Mouse (Mus musculus) kidney, embryonic 14.5 days (tissue): Measurements from ENCODE around the gene Adora3. TPM values are rescaled to one million over a fixed set of nuclear protein-coding genes. Genes with fewer than 3 reads are reported as not detected.
"Not testable (repeated sequence)": the region's sequence is repeated elsewhere in the genome, so short reads cannot be mapped to it uniquely, and the experiment has no call there.

Experiments used
- ATAC-seq: fragments of 200-750 bp; cut with Nextera tagmentation; 2 replicates; pipeline ENCODE4 v1.8.0; 2017; ENCODE audit warnings: moderate number of reproducible peaks, mild to moderate bottlenecking, moderate TSS enrichment, moderate library complexity; ENCODE audit not compliant: low FRiP score, low TSS enrichment
- H3K27ac ChIP-seq: fragments of 300-500 bp; sonication (generic); 2 replicates; pipeline ENCODE4 v1.5.1; 2014; ENCODE audit warnings: low read depth, mild to moderate bottlenecking, low read length, moderate library complexity, mixed read lengths
- H3K27me3 ChIP-seq: fragments of 300-500 bp; sonication (generic); 2 replicates; pipeline ENCODE4 v1.6.1; 2014; ENCODE audit warnings: mild to moderate bottlenecking, low read length; ENCODE audit not compliant: control insufficient read depth, insufficient read depth
- H3K36me3 ChIP-seq: fragments of 300-500 bp; sonication (generic); 2 replicates; pipeline ENCODE4 v1.6.1; 2014; ENCODE audit warnings: low read length, mixed read lengths; ENCODE audit not compliant: control insufficient read depth, insufficient read depth
- H3K4me1 ChIP-seq: fragments of 300-500 bp; sonication (generic); 2 replicates; pipeline ENCODE4 v1.6.1; 2014; ENCODE audit warnings: low read length, mixed read lengths; ENCODE audit not compliant: control insufficient read depth, insufficient read depth
- H3K4me2 ChIP-seq: fragments of 300-500 bp; sonication (generic); replicated peaks from 2 replicates; pipeline ENCODE4 v1.6.1; 2014; ENCODE audit warnings: low read depth, mild to moderate bottlenecking, low read length
- H3K4me3 ChIP-seq: fragments of 300-500 bp; sonication (generic); 2 replicates; pipeline ENCODE4 v1.5.1; 2014; ENCODE audit warnings: mild to moderate bottlenecking, low read length
- H3K9ac ChIP-seq: fragments of 300-500 bp; sonication (generic); 2 replicates; pipeline ENCODE4 v1.6.1; 2014; ENCODE audit warnings: low read depth, mild to moderate bottlenecking, low read length, moderate library complexity
- H3K9me3 ChIP-seq: fragments of 300-500 bp; sonication (generic); 2 replicates; pipeline ENCODE4 v1.6.1; 2016; ENCODE audit warnings: low read length; ENCODE audit not compliant: control insufficient read depth
- WGBS: fragments of 180-500 bp; shearing (Covaris S2); extraction: QIAGEN DNeasy Blood & Tissue Kit; methylation state at CpG from one replicate; pipeline ENCODE4 v1.1.7; 2014; 5-methylcytosine and 5-hydroxymethylcytosine counted together
- polyA plus RNA-seq: library from polyadenylated mRNA; unstranded; fragments of >200 nt; fragmentation: Nextera tagmentation; extraction: Ambion mirVana; gene quantifications from 2 replicates; pipeline ENCODE4 v1.2.1, GENCODE M21; 2014

Gene Adora3
- polyA plus RNA-seq, 1 experiment from 2014 or later, result 0.18 TPM

DNA sequence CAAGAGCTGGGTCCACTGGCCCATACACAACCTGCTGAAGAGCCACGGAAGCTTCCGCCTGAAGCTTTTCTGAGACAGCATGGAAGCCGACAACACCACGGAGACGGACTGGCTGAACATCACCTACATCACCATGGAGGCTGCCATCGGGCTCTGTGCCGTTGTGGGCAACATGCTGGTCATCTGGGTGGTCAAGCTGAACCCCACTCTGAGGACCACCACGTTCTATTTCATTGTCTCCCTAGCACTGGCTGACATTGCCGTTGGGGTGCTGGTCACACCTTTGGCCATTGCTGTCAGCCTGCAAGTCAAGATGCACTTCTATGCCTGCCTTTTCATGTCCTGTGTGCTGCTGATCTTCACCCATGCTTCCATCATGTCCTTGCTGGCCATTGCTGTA, 34.1 kb downstream of the Adora3 start:
- no peaks in the 10 kb centered on the region for H3K4me1 ChIP-seq
- H3K36me3 ChIP-seq, result no peaks in the 10 kb centered on the region
- no peak for ATAC-seq
- no peaks in the 10 kb centered on the region for H3K27me3 ChIP-seq
- 92% methylated on average over 9 of the region's 9 CpGs for WGBS
- no peak overlapping the region for H3K4me3 ChIP-seq
- H3K4me2 ChIP-seq, result no peak overlapping the region
- H3K9ac ChIP-seq, result no peak overlapping the region
- no peak overlapping the region for H3K27ac ChIP-seq
- no peaks in the 10 kb centered on the region for H3K9me3 ChIP-seq

GRCm38 (mm10) chr3:105907956-105908655, 37.4 kb downstream of the Adora3 start:
- no peak overlapping the region for H3K4me2 ChIP-seq
- H3K9ac ChIP-seq, result no peak overlapping the region
- no peak overlapping the region for H3K27ac ChIP-seq
- ATAC-seq, result no peak
- H3K9me3 ChIP-seq, result no peaks in the 10 kb centered on the region
- no peaks in the 10 kb centered on the region for H3K4me1 ChIP-seq
- H3K36me3 ChIP-seq, result no peaks in the 10 kb centered on the region
- no peaks in the 10 kb centered on the region for H3K27me3 ChIP-seq
- 55% methylated on average over 9 of the region's 9 CpGs for whole genome bisulfite sequencing
- H3K4me3 ChIP-seq, result no peak overlapping the region

DNA sequence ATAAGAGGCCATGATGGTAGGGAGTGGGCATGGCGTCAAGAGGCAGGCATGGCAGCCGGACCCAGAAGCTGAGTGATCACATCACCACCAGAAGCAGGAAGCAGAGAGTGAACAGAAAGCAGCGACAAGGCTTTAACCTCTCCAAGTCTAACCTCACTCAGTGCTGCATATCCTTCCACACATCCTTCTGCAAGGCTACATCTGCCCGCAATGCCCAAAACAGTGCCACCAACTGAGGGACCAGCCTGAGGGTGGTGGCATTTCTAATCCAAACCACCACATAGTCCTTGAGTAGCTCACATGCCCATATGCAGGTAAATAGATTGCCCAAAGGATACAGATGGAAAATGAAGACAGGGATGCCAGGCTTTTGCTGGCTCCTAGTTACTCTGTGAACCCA, 38.3 kb downstream of the Adora3 start:
- Histone ChIP-seq H3K4me2 (no peak overlapping the region), H3K36me3 (no peaks in the 10 kb centered on the region), H3K27me3 (no peaks in the 10 kb centered on the region), H3K4me1 (no peaks in the 10 kb centered on the region), H3K9ac (no peak overlapping the region), H3K4me3 (no peak overlapping the region), H3K27ac (no peak overlapping the region), H3K9me3 (no peaks in the 10 kb centered on the region)
- 82% methylated on average over 4 of the region's 4 CpGs for WGBS
- no peak for ATAC-seq

- no peaks in the 10 kb centered on the region for H3K36me3 ChIP-seq
- no peak overlapping the region for H3K9ac ChIP-seq
- WGBS, result 82% methylated on average over 11 of the region's 11 CpGs
- no peaks in the 10 kb centered on the region for H3K4me1 ChIP-seq
- no peaks in the 10 kb centered on the region for H3K9me3 ChIP-seq
- no peaks in the 10 kb centered on the region for H3K27me3 ChIP-seq
- H3K4me3 ChIP-seq, result no peak overlapping the region
- no peak overlapping the region for H3K4me2 ChIP-seq
- no peak overlapping the region for H3K27ac ChIP-seq
- no peak for ATAC-seq
Observed at GRCm38 (mm10) chr3:105910519-105911190, 40.0 kb downstream of the Adora3 start.

- ATAC-seq, result no peak
- H3K4me1 ChIP-seq, result no peaks in the 10 kb centered on the region
- WGBS, result 54% methylated on average over 9 of the region's 9 CpGs
- H3K4me2 ChIP-seq, result no peak overlapping the region
- no peaks in the 10 kb centered on the region for H3K9me3 ChIP-seq
- H3K36me3 ChIP-seq, result no peaks in the 10 kb centered on the region
- no peak overlapping the region for H3K9ac ChIP-seq
- no peaks in the 10 kb centered on the region for H3K27me3 ChIP-seq
- no peak overlapping the region for H3K4me3 ChIP-seq
- H3K27ac ChIP-seq, result no peak overlapping the region
Observed at GRCm38 (mm10) chr3:105912097-105912880, 41.6 kb downstream of the Adora3 start.

DNA sequence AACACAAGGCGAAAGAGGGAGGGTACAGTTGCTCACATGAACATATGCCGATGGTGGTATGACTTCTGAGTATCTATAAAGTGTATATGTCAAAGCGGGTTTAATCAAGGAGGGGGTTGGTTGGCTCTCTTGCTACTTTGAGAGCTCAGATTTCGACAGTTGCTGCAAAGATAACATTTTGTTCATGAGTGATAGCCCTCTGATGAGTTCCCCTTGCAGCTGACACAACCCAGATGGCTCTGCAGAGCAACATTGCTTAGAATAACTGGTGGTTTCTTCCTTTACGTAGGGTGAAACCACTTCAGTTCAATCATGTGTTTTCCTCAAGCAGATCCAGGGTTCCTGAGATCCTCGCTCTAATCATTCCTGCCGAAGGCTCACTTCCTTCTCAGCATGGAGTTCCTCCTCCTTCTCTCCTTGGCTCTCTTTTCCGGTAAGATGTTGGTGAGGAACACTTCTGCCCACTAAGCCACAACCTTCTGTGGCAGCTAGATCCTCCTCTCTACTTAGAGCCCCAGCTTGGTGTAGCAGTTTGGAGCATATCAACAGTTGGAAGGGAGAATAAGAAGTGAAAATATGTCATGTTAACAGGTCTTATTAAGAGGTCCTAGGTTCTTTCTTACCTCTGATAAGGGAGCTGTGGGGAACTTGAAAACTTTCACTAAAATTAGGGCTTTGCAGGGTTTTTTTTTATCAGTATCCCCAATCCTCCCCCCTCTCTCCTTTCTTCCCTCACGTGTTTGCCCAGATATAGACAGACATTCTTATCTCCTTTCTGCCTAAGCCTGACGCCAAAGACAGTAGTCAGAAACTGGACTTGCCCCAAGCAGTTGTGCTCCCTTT, 43.4 kb downstream of the Adora3 start:
- no peaks in the 10 kb centered on the region for H3K27me3 ChIP-seq
- H3K27ac ChIP-seq, result no peak overlapping the region
- ATAC-seq, result no peak
- 43% methylated on average over 10 of the region's 10 CpGs for WGBS
- H3K4me3 ChIP-seq, result no peak overlapping the region
- H3K9me3 ChIP-seq, result no peaks in the 10 kb centered on the region
- no peak overlapping the region for H3K4me2 ChIP-seq
- H3K36me3 ChIP-seq, result no peaks in the 10 kb centered on the region
- H3K4me1 ChIP-seq, result no peaks in the 10 kb centered on the region
- H3K9ac ChIP-seq, result no peak overlapping the region

- Histone ChIP-seq H3K4me2 (no peak overlapping the region), H3K9me3 (no peaks in the 10 kb centered on the region), H3K36me3 (no peaks in the 10 kb centered on the region), H3K9ac (no peak overlapping the region), H3K27me3 (no peaks in the 10 kb centered on the region), H3K4me1 (no peaks in the 10 kb centered on the region), H3K27ac (no peak overlapping the region), H3K4me3 (no peak overlapping the region)
- 31% methylated on average over 1 of the region's 1 CpGs for WGBS
- ATAC-seq, result no peak
Observed at GRCm38 (mm10) chr3:105915281-105915680, 44.6 kb downstream of the Adora3 start.

GRCm38 (mm10) chr3:105916455-105916854, 45.8 kb downstream of the Adora3 start:
- ATAC-seq, H3K36me3 ChIP-seq, H3K27me3 ChIP-seq, H3K9ac ChIP-seq, H3K4me2 ChIP-seq, H3K27ac ChIP-seq, H3K9me3 ChIP-seq, H3K4me1 ChIP-seq, H3K4me3 ChIP-seq: not testable (repeated sequence)
